Mouse (Mus musculus) frontal cortex, adult (tissue): ENCODE measurements around the gene Gm20509.
A peak's percentile ranks its signal among the peaks of the same experiment; 100 is the strongest.
"Not testable (repeated sequence)": the region's sequence is repeated elsewhere in the genome, so short reads cannot be mapped to it uniquely, and the experiment has no call there.

Experiments used
- ATAC-seq: cut with Nextera tagmentation; 2 replicates; pipeline ENCODE4 v1.9.2; 2017; ENCODE audit warnings: mild to moderate bottlenecking, moderate library complexity, mixed read lengths; ENCODE audit not compliant: low TSS enrichment

The Gm20509 gene

DNA sequence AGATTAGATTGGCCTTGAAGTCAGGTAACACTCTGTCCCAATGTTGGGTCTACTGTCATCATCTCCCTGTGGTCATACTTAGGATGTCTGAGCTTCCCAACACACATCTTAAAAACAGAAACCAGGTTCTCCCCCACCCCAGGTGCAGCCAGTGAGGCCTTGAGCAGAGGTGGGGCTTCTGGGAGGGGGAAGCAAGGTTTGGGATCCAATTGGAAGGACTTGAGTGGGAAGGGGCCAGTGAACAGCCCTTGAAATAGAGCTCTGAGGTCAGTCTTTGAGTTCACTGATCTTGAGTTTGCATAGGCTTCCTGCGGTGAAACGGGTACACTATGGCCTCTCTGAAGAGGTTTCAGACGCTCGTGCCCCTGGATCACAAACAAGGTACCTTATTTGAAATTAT lies at the start of gene Gm20509:
TSS of gene Gm20509 (plus strand) at position 290 of the 400 bp plus-strand sequence.
- no peak for ATAC-seq

GRCm38 (mm10) chr9:73055441-73055911 lies 46.8 kb upstream of the Gm20509 start:
- ATAC-seq, result no peak

- ATAC-seq, result no peak
Measured at GRCm38 (mm10) chr9:73059224-73059623, 43.0 kb upstream of the Gm20509 start.

DNA sequence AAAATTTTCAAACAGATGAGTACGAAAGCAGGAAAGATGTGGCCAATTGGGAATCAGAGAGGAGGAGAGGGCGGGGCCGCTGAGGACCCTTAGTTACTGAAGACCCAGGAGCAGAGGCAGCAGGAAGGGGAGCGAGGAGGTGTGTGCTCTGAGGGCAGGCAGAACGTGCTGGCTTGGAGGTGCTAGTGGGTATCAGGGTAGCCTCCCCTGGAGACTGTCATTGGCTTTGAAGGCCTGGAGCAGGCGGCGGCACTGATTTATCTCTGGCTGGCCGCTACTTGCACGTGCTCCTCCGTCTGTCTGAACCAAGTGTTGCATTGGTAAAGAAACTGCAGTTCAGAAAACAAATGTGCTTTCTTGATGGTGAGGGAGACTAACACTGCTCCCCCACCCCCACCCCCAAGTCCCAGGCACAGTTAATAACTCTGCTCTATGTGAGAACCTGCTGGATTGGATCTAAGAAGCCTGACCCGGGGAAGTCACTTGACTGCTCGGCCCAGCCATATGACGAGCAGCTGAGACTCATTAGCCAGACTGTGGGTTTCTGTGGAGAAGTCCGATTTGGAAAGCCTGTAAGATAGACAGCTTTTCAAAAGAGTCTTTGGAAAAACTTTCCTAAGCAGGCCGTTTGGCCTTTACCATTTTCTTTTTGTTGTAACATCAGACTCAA lies 38.5 kb upstream of the Gm20509 start:
- ATAC-seq, result no peak

DNA sequence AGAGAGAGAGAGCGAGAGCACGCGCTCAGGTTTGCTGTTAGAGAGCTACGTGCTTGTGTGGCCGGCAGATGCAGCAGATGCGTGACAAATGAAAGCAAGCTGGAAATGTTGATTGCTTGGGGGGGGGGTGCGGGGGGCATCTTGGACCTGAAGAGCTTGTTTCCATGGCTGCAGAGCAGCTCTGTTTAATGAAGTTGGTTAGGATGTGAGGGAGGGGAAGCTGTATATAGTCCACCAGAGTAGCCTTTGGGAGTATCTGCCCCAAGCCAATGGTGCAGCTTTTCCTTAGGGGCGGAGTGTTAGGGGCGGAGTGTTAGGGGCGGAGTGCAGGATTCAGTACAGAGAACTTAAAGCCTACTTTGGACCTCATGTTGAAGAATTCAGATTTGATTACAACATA lies 35.2 kb upstream of the Gm20509 start:
- ATAC-seq, result no peak

DNA sequence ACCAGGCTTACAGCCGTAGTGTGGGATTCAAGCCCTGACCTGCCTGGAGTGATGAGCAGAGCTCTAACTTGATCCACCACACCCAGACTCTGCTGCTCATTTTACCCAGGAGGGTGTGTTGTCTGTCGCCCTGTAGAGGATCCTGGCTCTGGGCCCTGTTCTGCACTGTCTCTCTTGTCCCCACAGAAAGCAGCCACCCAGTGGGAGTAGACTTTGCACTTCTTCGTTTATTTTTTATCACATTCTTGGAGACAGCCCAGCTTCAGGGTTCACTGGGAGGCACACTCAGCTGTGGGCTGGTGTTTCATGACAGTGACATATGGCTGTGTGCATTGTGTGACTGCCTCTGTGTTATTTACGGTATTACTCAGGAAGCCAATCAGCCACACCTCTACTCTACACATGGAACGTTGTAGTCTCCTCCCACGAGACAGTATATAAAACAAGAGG lies 34.0 kb upstream of the Gm20509 start:
- ATAC-seq, result peak; percentile 83

GRCm38 (mm10) chr9:73068688-73069087 lies 33.6 kb upstream of the Gm20509 start:
- ATAC-seq, result no peak

- peak; percentile 81 for ATAC-seq
Measured at GRCm38 (mm10) chr9:73070971-73071659, 31.2 kb upstream of the Gm20509 start.

GRCm38 (mm10) chr9:73072426-73072825 lies 29.8 kb upstream of the Gm20509 start:
- ATAC-seq, result no peak

DNA sequence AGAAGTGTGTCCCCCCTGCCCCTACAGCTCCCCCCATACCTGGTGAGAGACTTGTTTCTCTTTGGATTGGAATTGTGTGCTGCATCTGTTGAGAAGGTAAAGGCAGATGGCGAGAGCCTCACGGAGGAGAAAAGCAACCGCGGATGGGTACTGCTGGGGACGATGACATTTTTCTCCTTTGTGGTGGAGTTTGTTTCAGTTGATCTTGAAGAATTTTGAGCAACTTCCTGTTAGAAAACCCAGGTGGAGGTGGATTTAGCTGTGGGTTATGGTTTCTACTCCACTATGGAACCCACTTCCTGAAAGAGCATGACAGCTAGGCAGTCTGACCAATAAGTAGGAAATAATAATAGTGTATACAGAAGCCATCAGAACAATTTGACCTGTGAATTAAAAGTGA lies 29.1 kb upstream of the Gm20509 start:
- ATAC-seq, result no peak

DNA sequence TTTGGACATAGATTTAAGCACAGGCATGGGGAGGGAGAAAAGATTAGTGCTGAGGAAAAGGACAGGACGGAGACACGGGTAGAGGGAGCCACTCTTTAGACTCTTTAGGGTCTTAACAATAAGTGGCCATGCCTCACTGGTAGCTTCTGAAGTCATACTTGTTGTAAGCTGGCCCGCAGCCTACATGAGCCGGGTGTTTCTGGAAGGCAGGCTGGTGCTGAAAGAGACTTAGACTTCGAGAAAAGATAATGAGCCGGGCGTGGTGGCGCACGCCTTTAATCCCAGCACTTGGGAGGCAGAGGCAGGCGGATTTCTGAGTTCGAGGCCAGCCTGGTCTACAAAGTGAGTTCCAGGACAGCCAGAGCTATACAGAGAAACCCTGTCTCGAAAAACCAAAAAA lies 22.9 kb upstream of the Gm20509 start:
- not testable (repeated sequence) for ATAC-seq

GRCm38 (mm10) chr9:73079801-73080325 lies 22.4 kb upstream of the Gm20509 start:
- ATAC-seq, result no peak

DNA sequence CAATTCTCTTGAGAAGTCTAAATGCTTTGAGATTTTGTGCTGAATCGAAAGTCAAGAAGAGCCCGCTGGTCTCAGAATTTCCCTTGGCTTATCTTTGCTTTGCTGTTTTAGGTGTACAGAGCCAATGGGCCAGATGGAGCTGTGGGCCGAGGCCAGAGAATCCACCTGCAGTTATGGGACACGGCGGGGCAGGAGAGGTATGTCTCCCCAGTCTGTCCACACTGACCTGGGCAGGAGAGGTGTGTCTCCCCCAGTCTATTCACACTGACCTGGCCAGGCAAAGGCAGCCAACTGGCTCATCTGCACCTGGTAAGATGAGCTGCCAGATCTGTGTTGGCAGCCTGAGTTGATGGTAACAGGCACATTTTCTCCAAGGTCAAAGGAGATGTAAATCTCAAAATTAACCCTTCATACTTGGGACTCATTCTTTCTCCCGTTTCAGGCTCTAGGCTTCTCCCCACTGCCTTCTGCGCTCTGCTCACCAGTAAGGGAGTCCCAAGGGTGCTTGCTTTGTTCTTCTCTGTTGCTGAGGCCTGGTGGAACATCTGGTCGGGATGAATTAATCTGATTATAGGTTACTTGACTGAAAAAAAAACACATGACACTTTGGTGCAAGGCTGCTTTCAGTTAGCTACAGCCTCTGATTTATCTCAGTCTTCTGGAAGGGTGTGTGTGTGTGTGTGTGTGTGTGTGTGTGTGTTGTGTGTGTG lies 19.8 kb upstream of the Gm20509 start:
- no peak for ATAC-seq

GRCm38 (mm10) chr9:73083956-73084355 lies 18.3 kb upstream of the Gm20509 start:
- ATAC-seq, result no peak

GRCm38 (mm10) chr9:73085845-73086244 lies 16.4 kb upstream of the Gm20509 start:
- no peak for ATAC-seq

DNA sequence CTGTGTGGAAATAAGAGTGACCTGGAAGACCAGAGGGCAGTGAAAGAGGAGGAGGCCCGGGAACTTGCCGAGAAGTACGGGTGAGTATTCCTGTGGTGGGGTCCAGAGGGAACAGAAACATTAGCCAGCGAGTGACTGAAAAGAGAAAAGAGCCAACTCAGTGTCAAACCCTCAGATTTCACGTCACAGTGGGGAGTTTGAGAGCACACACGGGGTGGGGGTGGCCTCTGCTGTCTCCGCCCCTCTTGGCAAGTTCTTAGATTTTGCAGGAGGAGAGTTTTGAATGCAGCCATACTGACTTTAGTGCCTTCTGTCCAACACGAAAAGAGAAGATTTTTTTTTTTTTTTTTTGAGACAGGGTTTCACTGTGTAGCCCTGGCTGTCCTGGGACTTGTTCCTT lies 15.1 kb upstream of the Gm20509 start:
- ATAC-seq, result no peak

DNA sequence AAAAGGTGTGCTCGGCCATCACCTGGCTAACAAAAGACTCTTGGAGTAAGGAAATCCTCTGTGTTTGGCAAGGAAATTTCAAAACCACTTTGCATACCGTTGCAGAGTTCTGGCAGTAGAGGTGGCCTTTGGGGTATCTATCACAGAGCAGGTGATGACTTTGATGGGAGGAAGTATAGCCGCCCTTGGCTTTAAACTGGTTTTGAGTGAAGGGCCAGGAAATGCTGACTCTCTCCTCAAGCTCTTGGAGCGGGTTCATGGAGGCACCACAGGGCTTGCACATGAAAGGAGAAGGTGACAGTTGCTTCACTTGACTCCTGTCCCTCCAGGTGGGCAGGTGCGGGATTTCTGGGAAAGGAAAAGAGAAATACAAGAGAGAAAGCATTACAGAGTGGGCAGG lies 14.7 kb upstream of the Gm20509 start:
- no peak for ATAC-seq

- ATAC-seq, result no peak
Measured at GRCm38 (mm10) chr9:73089222-73089920, 12.9 kb upstream of the Gm20509 start.

- ATAC-seq, result no peak
Measured at GRCm38 (mm10) chr9:73090121-73090520, 12.1 kb upstream of the Gm20509 start.

- peak; percentile 69 for ATAC-seq
Measured at GRCm38 (mm10) chr9:73091747-73092146, 10.5 kb upstream of the Gm20509 start.

DNA sequence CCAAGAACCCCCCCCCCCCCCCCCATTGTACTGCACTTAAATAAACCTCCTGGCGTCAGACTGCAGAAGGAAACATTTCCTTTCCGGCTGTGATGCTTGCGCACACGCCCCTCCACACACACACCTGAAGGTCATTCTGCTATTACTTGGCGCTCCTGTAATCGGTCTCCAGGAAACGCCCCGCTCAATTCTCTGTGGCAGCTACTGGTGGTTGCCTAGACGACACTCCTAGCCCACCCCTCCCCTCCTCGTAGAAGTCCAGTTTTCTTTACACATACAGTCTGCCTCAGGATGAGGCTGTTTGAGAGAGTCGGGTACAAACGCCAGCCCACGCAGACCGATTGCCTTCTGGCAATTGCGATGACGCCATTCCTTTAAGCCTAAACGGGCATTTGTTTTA lies 7.7 kb upstream of the Gm20509 start:
- peak; percentile 78 for ATAC-seq

DNA sequence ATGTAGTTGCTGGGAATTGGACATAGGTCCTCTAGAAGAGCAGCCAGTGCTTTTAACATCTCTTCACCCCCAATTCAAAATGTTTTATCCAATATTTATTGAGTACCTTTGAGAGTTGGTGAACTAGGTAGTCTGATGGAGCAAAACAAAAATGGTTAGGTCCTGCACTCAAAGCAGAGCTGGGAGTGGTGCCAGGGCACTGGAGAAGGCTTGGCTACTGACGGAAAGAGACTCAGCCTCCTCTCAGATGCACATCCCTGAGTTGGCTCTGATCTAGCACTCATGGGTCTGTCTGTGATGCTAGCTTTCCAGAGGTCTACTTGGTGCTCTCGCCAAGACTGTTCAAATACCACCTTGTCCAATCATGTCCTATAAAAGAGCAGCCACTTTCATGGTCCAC lies 4.4 kb upstream of the Gm20509 start:
- ATAC-seq, result no peak
